Mouse (Mus musculus) frontal cortex, postnatal 36 days (tissue): Measurements from ENCODE around the gene Cfhr2.
"Not testable (repeated sequence)": the region's sequence is repeated elsewhere in the genome, so short reads cannot be mapped to it uniquely, and the experiment has no call there.

Experiments
- DNase-seq, 2 experiments: peaks; one replicate each; pipeline ENCODE4 v3.0.0; 2022; ENCODE audit warnings: low spot score in 2 of 2

Cfhr2 gene

DNA sequence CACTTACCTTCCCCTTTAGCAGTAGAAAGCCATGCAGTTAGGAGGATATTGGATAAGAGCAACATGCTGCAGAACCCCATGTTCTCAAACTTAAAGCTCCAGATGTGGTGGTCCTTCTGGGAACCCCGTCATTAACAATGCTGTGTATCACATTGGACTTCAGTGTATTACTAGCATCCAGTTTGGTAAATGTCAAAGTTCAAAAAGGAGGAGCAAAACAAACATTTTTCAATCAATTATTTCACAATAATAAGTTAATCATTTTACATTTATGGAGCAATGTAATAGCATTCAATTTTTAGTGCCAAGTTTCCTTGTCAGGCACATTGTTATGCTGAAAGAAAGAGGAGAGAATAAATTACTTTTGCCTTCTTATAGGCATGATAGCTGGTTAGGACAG lies at the start of gene Cfhr2:
Gene Cfhr2 (minus strand): TSS at position 155 of the 400 bp plus-strand sequence.
- no peak for DNase-seq

DNA sequence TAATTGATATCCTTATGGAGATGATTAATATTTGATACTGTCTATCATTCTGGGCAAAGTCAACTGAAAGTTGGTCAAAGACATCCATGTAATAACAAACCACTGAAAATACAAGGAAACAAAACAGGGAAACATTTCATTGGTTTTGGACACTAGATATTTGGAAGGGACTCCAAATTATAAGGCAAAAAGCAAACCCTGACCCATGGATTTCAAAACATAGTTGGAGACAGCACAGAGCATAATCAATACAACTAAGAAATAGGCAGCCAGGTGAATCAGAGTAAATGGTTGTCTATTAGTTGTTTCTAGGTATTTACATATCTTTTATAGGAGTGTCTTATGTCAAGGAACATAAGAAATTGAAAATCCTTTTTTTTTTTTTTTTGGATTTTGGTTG lies 5.2 kb upstream of the Cfhr2 start:
- DNase-seq, result no peak

DNA sequence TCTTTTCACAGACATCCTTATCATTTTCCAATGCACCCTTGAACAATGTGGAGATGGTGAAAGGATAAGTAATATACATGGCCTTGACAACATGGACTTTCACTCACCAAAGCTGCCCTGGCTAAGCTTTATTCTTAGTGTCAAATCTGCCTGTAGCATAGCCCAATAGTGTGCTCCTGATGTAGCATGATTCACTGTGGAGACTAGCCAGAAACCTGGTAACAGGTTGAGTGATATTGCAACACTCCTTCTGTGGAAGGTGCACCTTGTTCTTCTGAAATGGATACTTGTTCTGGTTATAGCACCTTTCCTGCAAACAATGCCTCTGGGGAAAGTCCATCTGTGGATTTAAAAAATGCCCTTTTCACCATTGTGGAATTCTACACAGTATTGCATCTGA lies 1.7 kb upstream of the Cfhr2 start:
- no peak for DNase-seq

DNA sequence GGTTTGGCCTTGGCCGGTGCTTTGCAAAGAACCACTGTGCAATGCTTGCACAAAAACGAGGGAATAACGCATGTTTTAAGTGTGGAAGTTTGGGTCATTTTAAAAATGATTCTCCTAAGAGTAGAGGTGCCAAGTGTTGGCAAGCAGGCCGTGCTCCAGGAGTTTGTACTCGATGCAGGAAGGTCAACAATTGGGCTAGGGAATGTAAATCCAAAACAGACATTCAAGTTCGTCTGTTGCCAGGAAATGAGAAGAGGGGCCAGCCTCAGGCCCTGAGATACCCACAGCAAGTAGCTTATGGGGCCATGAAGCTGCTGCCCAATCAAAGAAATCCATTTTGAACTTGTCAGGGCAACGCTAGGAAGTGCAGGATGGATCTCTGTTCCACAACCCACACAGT lies 18.8 kb downstream of the Cfhr2 start:
- no peak for DNase-seq

DNA sequence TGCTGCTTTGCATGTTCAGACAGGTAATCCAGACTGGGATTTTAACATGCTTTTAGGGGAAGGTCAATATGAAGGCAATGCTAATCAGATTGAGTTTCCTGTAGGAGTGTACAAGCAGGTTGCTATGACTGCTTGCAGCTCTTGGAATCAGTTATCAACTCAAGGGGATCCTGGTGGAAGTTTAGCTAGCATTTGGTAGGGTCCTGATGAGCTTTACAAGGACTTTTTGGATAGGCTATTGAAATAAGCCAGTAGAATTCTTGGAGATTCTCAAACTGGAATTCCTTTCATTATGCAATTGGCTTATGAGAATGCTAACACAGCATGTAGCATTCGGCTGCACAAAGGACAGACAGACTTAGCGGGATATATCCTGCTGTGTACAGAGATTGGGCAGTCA lies 19.2 kb downstream of the Cfhr2 start:
- no peak for DNase-seq

DNA sequence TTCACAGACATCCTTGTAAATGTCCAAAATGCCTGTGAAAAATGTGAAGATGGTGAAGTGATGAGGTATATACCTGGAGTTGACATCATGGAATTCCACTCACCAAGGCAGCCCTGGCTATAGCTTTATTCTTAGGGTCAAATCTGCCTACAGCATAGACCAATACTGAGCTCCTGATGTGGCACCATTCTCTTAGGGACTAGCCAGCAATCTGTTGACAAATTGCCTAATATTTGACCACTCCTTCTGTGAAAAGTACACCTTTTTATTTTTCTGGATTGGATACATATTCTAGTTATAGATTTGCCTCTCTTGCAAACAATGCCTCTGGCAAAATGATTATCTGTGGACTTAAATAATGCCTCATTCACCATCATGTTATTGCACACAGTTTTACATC lies 49.9 kb downstream of the Cfhr2 start:
- DNase-seq, result no peak

DNA sequence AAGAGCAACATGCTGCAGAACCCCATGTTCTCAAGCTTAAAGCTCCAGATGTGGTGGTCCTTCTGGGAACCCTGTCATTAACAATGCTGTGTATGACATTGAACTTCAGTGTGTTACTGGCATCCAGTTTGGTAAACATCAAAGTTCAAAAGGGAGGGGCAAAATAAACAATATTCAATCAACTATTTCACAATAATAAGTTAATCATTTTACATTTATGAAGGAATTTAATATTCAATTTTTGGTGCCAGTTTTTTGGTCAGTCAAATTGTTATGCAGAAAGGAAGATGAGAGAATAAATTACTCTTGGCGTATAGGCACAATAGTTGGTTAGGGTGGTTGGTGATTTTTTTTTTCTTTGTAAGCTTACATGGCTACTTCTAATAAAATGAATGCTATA lies 77.4 kb downstream of the Cfhr2 start, which contains the start of gene Gm4788:
Gene Gm4788 (minus strand): TSS at position 101 of the 400 bp plus-strand sequence.
- DNase-seq, result no peak

DNA sequence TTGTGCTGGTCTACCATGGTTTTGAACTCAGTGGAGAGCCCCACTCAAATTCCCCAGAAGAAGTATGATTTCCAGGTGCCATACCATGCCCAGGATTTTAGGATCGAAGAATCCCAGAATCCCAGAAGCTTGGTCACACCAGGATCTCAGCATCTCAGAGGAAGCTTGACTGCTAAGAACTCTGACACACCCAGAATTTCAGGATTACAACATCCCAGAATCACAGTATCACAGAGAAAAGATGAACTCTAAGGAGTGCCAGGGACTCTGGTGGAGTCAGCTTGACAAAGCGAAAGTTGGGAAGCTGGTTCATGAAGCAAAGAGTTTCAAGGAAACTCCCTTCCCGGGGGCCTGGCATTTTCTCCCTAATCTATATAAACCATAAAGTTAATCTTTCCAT lies 88.6 kb downstream of the Cfhr2 start:
- DNase-seq, result not testable (repeated sequence)
